Mouse (Mus musculus): ENCODE data around the gene Tcf12. TPM values are rescaled to one million over a fixed set of nuclear protein-coding genes. Genes with fewer than 3 reads are reported as not detected.
A peak's percentile ranks its signal among the peaks of the same experiment; 100 is the strongest.

Gene Tcf12
- total and polyA plus RNA-seq, 3 experiments, result 34.7 to 329 (median 80.7) TPM

DNA sequence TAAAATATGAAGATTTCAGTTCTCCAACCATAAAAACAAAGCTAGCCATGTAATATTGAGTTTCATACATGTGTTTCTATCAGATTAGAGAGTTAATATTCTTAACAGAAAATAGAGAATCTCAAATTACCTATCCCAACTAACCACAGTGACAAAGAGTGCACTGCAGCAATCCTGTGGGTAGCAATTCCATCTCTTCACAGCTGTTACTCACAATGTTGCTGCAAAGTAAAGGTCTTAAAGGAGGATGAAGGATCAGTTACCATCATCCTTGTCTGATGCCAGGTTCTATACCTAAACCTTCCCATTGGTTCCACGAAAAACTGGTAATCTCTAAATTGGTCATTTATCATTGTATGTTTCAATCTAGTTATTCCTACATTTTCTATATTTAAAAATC lies 95.7 kb downstream of the Tcf12 start:
- TF ChIP-seq GATA1 (IDR thresholded peaks at IDR 0.05; ENCODE audit: borderline replicate concordance, low read length) (no peak), POLR2AphosphoS5 (IDR thresholded peaks at IDR 0.05; ENCODE audit: insufficient replicate concordance, low read depth, low read length) (no peak), TAL1 (conservative IDR thresholded peaks at IDR 0.05; ENCODE audit: low read depth, low read length) (no peak), GATA2 (IDR thresholded peaks at IDR 0.05; ENCODE audit: borderline replicate concordance, low read depth, low read length) (no peak), CTCF (IDR thresholded peaks at IDR 0.05; ENCODE audit: low read depth, low read length) (no peak)
- Histone ChIP-seq H3K36me3 (replicated peaks) (peaks cover 3% of the 10 kb centered on the region), H3K4me3 (ENCODE audit: low read depth, low read length) (no peak overlapping the region), H3K27me3 (ENCODE audit: insufficient read depth, low read length) (no peaks in the 10 kb centered on the region), H3K9me3 (replicated peaks) (no peaks in the 10 kb centered on the region), H3K4me1 (ENCODE audit: insufficient read depth, low read depth, low read length) (peaks cover 39% of the 10 kb centered on the region)
- DNase-seq (ENCODE audit: low spot score), result no peak
- no peak for ATAC-seq (ENCODE audit: extremely low read depth, insufficient number of reproducible peaks, low FRiP score, poor library complexity, severe bottlenecking)

GRCm38 (mm10) chr9:72014585-72015381 lies 96.9 kb downstream of the Tcf12 start:
- H3K4me3 ChIP-seq (ENCODE audit: low read depth, low read length), result peak overlapping the region; percentile 30; the same call in 1 of the 2 replicates
- ATAC-seq (ENCODE audit: extremely low read depth, insufficient number of reproducible peaks, low FRiP score, poor library complexity, severe bottlenecking) (peak; percentile 57), DNase-seq (ENCODE audit: low spot score) (no peak)
- peaks cover 39% of the 10 kb centered on the region for H3K4me1 ChIP-seq (ENCODE audit: insufficient read depth, low read depth, low read length)
- no peak for TF ChIP-seq CTCF (IDR thresholded peaks at IDR 0.05; ENCODE audit: low read depth, low read length)
- peak; percentile 40; the same call in 1 of the 2 replicates for TF ChIP-seq TAL1 (conservative IDR thresholded peaks at IDR 0.05; ENCODE audit: low read depth, low read length)
- no peaks in the 10 kb centered on the region for H3K27me3 ChIP-seq (ENCODE audit: insufficient read depth, low read length)
- H3K9me3 ChIP-seq (replicated peaks), result no peaks in the 10 kb centered on the region
- H3K36me3 ChIP-seq (replicated peaks), result peaks cover 6% of the 10 kb centered on the region

DNA sequence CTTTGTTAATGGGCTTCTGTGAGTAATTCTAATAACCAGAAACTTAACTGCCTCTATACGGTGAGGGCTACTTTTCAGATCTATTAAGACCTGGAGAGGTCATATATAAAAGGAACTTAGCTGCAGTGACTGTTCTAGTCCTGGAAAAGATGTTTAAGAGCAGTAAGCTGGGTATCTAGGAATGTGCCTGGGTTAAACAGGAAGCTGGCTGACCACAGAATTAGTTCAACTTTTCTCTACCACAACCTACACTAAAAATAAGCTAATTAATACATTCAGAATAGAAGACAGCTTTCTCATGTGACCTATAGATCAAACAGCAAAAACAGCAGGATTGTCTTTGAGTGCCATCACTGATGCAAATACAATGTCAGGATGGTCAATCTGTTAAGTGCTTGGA lies 98.1 kb downstream of the Tcf12 start:
- peaks cover 41% of the 10 kb centered on the region for H3K4me1 ChIP-seq (ENCODE audit: insufficient read depth, low read depth, low read length)

GRCm38 (mm10) chr9:72008634-72009033 lies 103.0 kb downstream of the Tcf12 start:
- DNase-seq (ENCODE audit: low spot score) (no peak), ATAC-seq (ENCODE audit: extremely low read depth, insufficient number of reproducible peaks, low FRiP score, poor library complexity, severe bottlenecking) (no peak)
- H3K4me3 ChIP-seq (ENCODE audit: low read depth, low read length), result no peak overlapping the region
- no peaks in the 10 kb centered on the region for H3K27me3 ChIP-seq (ENCODE audit: insufficient read depth, low read length)
- no peak for TF ChIP-seq TAL1 (conservative IDR thresholded peaks at IDR 0.05; ENCODE audit: low read depth, low read length)
- TF ChIP-seq GATA1 (IDR thresholded peaks at IDR 0.05; ENCODE audit: borderline replicate concordance, low read length), result no peak
- no peak for TF ChIP-seq GATA2 (IDR thresholded peaks at IDR 0.05; ENCODE audit: borderline replicate concordance, low read depth, low read length)
- no peak for TF ChIP-seq POLR2AphosphoS5 (IDR thresholded peaks at IDR 0.05; ENCODE audit: insufficient replicate concordance, low read depth, low read length)
- no peak for TF ChIP-seq CTCF (IDR thresholded peaks at IDR 0.05; ENCODE audit: low read depth, low read length)
- peaks cover 8% of the 10 kb centered on the region for H3K36me3 ChIP-seq (replicated peaks)
- H3K9me3 ChIP-seq (replicated peaks), result no peaks in the 10 kb centered on the region
- H3K4me1 ChIP-seq (ENCODE audit: insufficient read depth, low read depth, low read length), result peaks cover 20% of the 10 kb centered on the region

More for the DNA sequence above, 98.1 kb downstream of the Tcf12 start:
- DNase-seq (ENCODE audit: low spot score) (no peak), ATAC-seq (ENCODE audit: extremely low read depth, insufficient number of reproducible peaks, low FRiP score, poor library complexity, severe bottlenecking) (no peak; the same call in 1 of the 2 replicates)
- H3K4me3 ChIP-seq (ENCODE audit: low read depth, low read length), result no peak overlapping the region
- H3K36me3 ChIP-seq (replicated peaks), result peaks cover 6% of the 10 kb centered on the region
- TF ChIP-seq TAL1 (conservative IDR thresholded peaks at IDR 0.05; ENCODE audit: low read depth, low read length) (no peak), POLR2AphosphoS5 (IDR thresholded peaks at IDR 0.05; ENCODE audit: insufficient replicate concordance, low read depth, low read length) (no peak), GATA2 (IDR thresholded peaks at IDR 0.05; ENCODE audit: borderline replicate concordance, low read depth, low read length) (no peak), GATA1 (IDR thresholded peaks at IDR 0.05; ENCODE audit: borderline replicate concordance, low read length) (no peak), CTCF (IDR thresholded peaks at IDR 0.05; ENCODE audit: low read depth, low read length) (no peak)
- H3K9me3 ChIP-seq (replicated peaks), result no peaks in the 10 kb centered on the region
- H3K27me3 ChIP-seq (ENCODE audit: insufficient read depth, low read length), result no peaks in the 10 kb centered on the region

DNA sequence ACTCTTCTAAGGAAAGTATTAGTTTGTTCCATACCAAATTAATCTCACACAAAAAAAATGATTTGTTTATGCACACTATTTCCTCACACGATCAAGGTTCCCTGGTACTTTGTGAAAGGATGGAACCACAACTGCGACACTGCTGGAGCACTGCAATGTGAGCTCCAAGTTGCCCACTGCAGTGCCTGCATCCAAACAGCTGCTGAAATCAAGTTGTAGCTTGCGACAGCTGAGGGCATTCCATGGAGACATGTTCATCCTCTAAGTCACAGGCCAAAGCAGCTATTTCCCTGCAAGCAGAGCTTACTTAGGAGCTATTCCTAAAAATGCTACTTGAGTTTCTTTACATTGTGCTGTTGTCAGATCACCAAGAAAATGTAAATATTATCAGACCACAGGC lies 120.5 kb downstream of the Tcf12 start:
- TF ChIP-seq CTCF (IDR thresholded peaks at IDR 0.05; ENCODE audit: low read depth, low read length) (no peak), TAL1 (conservative IDR thresholded peaks at IDR 0.05; ENCODE audit: low read depth, low read length) (no peak), GATA2 (IDR thresholded peaks at IDR 0.05; ENCODE audit: borderline replicate concordance, low read depth, low read length) (no peak), GATA1 (IDR thresholded peaks at IDR 0.05; ENCODE audit: borderline replicate concordance, low read length) (no peak), POLR2AphosphoS5 (IDR thresholded peaks at IDR 0.05; ENCODE audit: insufficient replicate concordance, low read depth, low read length) (no peak)
- Histone ChIP-seq H3K27me3 (ENCODE audit: insufficient read depth, low read length) (no peaks in the 10 kb centered on the region), H3K4me3 (ENCODE audit: low read depth, low read length) (no peak overlapping the region)

DNA sequence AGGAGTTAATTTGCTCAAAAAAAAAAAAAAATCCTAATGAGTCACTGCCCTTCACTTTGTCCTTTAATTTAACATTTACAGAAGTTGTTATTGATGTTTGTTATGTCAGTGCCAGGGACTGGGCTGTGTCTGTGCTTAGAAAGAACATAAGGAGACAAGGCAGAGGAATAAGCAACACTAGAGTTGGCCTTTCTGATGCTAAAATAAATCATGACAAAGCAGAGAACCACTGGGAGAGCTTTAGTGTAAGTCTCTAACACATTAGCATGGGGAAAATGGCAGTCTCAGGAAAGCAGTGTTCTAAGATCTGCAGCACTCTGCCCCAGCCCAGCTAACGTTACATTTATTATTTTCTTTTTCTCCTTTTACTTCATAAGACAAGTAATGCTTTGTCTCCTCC lies 121.3 kb downstream of the Tcf12 start:
- peaks cover 13% of the 10 kb centered on the region; the same call in 1 of the 2 replicates for H3K4me1 ChIP-seq (ENCODE audit: insufficient read depth, low read depth, low read length)
- TF ChIP-seq GATA2 (IDR thresholded peaks at IDR 0.05; ENCODE audit: borderline replicate concordance, low read depth, low read length) (no peak), TAL1 (conservative IDR thresholded peaks at IDR 0.05; ENCODE audit: low read depth, low read length) (no peak), GATA1 (IDR thresholded peaks at IDR 0.05; ENCODE audit: borderline replicate concordance, low read length) (no peak), CTCF (IDR thresholded peaks at IDR 0.05; ENCODE audit: low read depth, low read length) (no peak), POLR2AphosphoS5 (IDR thresholded peaks at IDR 0.05; ENCODE audit: insufficient replicate concordance, low read depth, low read length) (no peak)
- H3K9me3 ChIP-seq (replicated peaks), result no peaks in the 10 kb centered on the region
- ATAC-seq (ENCODE audit: extremely low read depth, insufficient number of reproducible peaks, low FRiP score, poor library complexity, severe bottlenecking), result no peak
- H3K27me3 ChIP-seq (ENCODE audit: insufficient read depth, low read length), result no peaks in the 10 kb centered on the region
- no peak for DNase-seq (ENCODE audit: low spot score)
- no peak overlapping the region for H3K4me3 ChIP-seq (ENCODE audit: low read depth, low read length)
- H3K36me3 ChIP-seq (replicated peaks), result peaks cover 24% of the 10 kb centered on the region

More for the DNA sequence above, 120.5 kb downstream of the Tcf12 start:
- DNase-seq (ENCODE audit: low spot score), result no peak
- no peaks in the 10 kb centered on the region for H3K9me3 ChIP-seq (replicated peaks)
- no peak for ATAC-seq (ENCODE audit: extremely low read depth, insufficient number of reproducible peaks, low FRiP score, poor library complexity, severe bottlenecking)
- H3K36me3 ChIP-seq (replicated peaks), result peaks cover 26% of the 10 kb centered on the region
- H3K4me1 ChIP-seq (ENCODE audit: insufficient read depth, low read depth, low read length), result peaks cover 11% of the 10 kb centered on the region; the same call in 1 of the 2 replicates
